Mouse (Mus musculus) E14TG2a.4 (cell line): ENCODE measurements around the gene Spata7.

ENCODE experiments used
- H3K27me3 ChIP-seq: 2 replicates; pipeline ENCODE4 v1.6.1; 2014; ENCODE audit warnings: low read length, control low read depth; ENCODE audit not compliant: insufficient read depth
- H3K36me3 ChIP-seq: 2 replicates; pipeline ENCODE4 v1.6.1; 2014; ENCODE audit warnings: low read length, control low read depth; ENCODE audit not compliant: insufficient read depth
- H3K4me1 ChIP-seq: replicated peaks from 2 replicates; pipeline ENCODE4 v1.6.1; 2014; ENCODE audit warnings: low read depth, low read length, control low read depth
- H3K4me3 ChIP-seq: replicated peaks from 2 replicates; pipeline ENCODE4 v1.5.1; 2014; ENCODE audit warnings: mild to moderate bottlenecking, low read length
- H3K9me3 ChIP-seq: 2 replicates; pipeline ENCODE4 v1.6.1; 2014; ENCODE audit warnings: low read length, control low read depth
- CTCF ChIP-seq: conservative IDR thresholded peaks from 2 replicates; pipeline ENCODE4 v1.5.1; 2014; ENCODE audit warnings: low read length
- NANOG ChIP-seq: IDR thresholded peaks from 2 replicates; pipeline ENCODE4 v1.6.1; 2014; ENCODE audit warnings: borderline replicate concordance, low read length, mixed read lengths
- POU5F1 ChIP-seq: IDR thresholded peaks from 2 replicates; pipeline ENCODE4 v1.6.1; 2014; ENCODE audit warnings: low read length, borderline replicate concordance

Spata7 gene

DNA sequence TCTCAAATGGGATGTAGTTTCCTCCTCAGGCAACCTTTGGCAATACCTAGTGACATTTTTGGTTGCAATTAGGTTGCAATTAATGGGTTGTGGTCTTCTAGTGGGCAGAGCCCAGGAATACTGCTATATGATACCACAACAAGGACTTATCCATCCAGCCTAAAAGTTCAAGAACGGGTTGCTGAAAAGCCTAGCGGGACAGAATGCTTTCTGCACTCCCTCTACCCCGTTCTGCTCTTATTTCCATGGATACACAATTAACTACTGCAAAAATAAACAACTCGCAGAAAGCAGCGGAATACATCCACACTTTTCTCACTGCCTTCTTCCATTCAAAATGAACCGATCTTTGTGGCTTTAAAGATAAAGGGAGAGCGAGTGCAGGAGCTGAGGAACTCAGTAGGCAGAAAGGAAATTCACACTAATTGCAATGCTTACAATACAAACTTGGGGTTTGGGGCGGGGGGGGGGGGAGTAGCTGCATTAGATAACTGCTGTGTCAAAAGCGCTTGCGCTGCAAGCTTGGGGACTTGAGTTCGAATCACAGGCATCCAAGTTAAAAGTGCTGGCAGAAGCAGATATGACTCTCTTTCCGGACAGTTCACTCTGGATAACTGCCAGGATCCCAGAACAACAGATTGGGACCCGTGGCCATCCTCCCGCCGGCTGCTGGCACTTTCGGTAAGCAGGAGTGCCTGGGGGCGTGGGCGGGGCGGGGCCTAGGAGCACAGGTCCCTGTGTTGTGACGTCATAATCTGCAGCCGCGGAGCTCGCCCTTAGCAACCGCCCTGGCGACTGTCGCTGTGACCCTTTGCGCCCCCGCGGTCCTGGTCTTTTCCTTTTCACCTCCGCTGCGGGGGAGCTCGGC, at the start of gene Spata7:
Gene Spata7, plus strand, starts transcription at position 766 of the 868 bp plus-strand sequence.
- no peak for TF ChIP-seq NANOG
- Histone ChIP-seq H3K9me3 (no peaks in the 10 kb centered on the region), H3K4me3 (peak within 1 kb of the TSS; percentile 92), H3K4me1 (peaks cover 12% of the 10 kb centered on the region), H3K27me3 (no peaks in the 10 kb centered on the region), H3K36me3 (peaks cover 4% of the 10 kb centered on the region; the same call in 1 of the 2 replicates)

- H3K27me3 ChIP-seq: 0 out of 2 replicates have a peak, but pooled peaks cover under 1% of the 10 kb centered on the region
Observed at GRCm38 (mm10) chr12:98585302-98585701, 42.7 kb upstream of the Spata7 start.

GRCm38 (mm10) chr12:98588573-98588972, 39.4 kb upstream of the Spata7 start:
- TF ChIP-seq POU5F1: no peak
- no peak for TF ChIP-seq CTCF
- no peak for TF ChIP-seq NANOG
- Histone ChIP-seq H3K4me3 (no peak overlapping the region), H3K4me1 (no peaks in the 10 kb centered on the region)

More at GRCm38 (mm10) chr12:98585302-98585701, 42.7 kb upstream of the Spata7 start:
- H3K9me3 ChIP-seq: no peaks in the 10 kb centered on the region
- H3K4me3 ChIP-seq: no peak overlapping the region
- no peaks in the 10 kb centered on the region for H3K36me3 ChIP-seq
- H3K4me1 ChIP-seq: no peaks in the 10 kb centered on the region
- TF ChIP-seq NANOG: no peak
- peak; percentile 81 for TF ChIP-seq CTCF
- TF ChIP-seq POU5F1: no peak

GRCm38 (mm10) chr12:98591016-98591415, 36.9 kb upstream of the Spata7 start:
- TF ChIP-seq POU5F1 (no peak), CTCF (no peak), NANOG (no peak)
- Histone ChIP-seq H3K9me3 (peaks cover 30% of the 10 kb centered on the region), H3K4me3 (no peak overlapping the region), H3K27me3 (no peaks in the 10 kb centered on the region), H3K36me3 (no peaks in the 10 kb centered on the region), H3K4me1 (no peaks in the 10 kb centered on the region)

More at GRCm38 (mm10) chr12:98588573-98588972, 39.4 kb upstream of the Spata7 start:
- Histone ChIP-seq H3K9me3 (peaks cover 30% of the 10 kb centered on the region), H3K27me3 (no peaks in the 10 kb centered on the region), H3K36me3 (no peaks in the 10 kb centered on the region)

GRCm38 (mm10) chr12:98600861-98601260, 27.1 kb upstream of the Spata7 start:
- H3K9me3 ChIP-seq: peaks cover 14% of the 10 kb centered on the region
- no peaks in the 10 kb centered on the region for H3K36me3 ChIP-seq
- no peaks in the 10 kb centered on the region for H3K27me3 ChIP-seq
- H3K4me1 ChIP-seq: no peaks in the 10 kb centered on the region
- no peak overlapping the region for H3K4me3 ChIP-seq
- TF ChIP-seq POU5F1 (no peak), CTCF (no peak), NANOG (no peak)

GRCm38 (mm10) chr12:98602114-98602513, 25.8 kb upstream of the Spata7 start:
- Histone ChIP-seq H3K9me3 (peaks cover 14% of the 10 kb centered on the region), H3K27me3 (no peaks in the 10 kb centered on the region), H3K4me3 (no peak overlapping the region), H3K36me3 (no peaks in the 10 kb centered on the region), H3K4me1 (no peaks in the 10 kb centered on the region)
- TF ChIP-seq POU5F1 (no peak), NANOG (no peak), CTCF (no peak)

DNA sequence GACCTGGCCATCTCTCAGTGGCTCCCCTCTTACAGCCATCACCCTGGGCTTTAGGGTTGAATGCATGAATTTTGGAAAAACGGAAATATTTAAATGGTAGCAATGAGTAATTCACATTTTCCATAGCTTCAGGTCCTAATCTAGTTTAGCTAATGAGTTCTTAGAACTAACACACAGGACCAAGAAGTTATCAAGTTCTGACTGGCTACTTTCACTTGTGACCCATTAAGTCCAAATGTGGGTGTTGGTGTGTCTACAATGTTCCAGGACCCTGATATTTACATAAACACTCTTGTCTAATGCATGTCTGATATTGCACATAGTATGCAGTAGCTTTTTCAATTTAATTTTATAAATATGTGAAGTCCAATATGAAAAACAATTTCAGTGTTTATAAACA, 22.7 kb upstream of the Spata7 start:
- Histone ChIP-seq H3K4me1 (no peaks in the 10 kb centered on the region), H3K36me3 (no peaks in the 10 kb centered on the region), H3K4me3 (no peak overlapping the region), H3K27me3 (no peaks in the 10 kb centered on the region), H3K9me3 (no peaks in the 10 kb centered on the region)
- TF ChIP-seq CTCF: no peak
- TF ChIP-seq NANOG: no peak

DNA sequence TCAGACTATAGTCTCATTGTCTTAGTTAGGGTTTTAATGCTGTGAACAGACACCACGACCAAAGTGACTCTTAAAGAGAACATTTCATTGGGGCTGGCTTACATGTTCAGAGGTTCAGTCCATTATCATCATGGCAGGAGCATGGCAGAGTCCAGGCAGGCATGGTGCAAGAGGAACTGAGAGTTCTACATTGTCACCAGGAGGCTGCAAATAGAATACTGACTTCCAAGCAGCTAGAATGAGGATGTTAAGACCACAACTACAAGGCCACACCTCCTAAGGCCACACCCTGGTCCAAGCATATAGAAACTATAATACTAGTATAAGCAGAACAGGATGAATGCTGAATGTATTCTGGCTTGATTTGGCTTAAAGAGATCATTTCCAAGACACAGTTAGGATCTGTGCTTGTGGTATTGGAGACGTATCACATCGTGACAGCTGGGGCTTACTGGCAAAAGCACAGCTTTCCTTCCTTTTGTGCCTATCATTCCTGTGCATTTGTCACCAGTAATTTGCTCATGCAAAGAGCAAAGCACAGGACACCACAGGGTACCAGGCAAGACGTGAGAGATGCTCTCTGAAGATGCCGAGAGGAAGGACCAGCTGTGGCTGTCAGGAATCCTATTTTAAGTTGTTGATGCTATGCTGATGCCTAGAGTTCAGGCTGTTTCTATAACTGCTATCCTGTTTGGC, 21.2 kb upstream of the Spata7 start:
- no peaks in the 10 kb centered on the region for H3K9me3 ChIP-seq
- TF ChIP-seq CTCF (no peak), NANOG (no peak)
- no peaks in the 10 kb centered on the region for H3K4me1 ChIP-seq
- H3K27me3 ChIP-seq: no peaks in the 10 kb centered on the region
- H3K4me3 ChIP-seq: no peak overlapping the region
- H3K36me3 ChIP-seq: no peaks in the 10 kb centered on the region
